Mouse (Mus musculus) limb, embryonic 10.5 days (tissue): ENCODE measurements around the gene Gpr137b. TPM values are rescaled to one million over a fixed set of nuclear protein-coding genes. Genes with fewer than 3 reads are reported as not detected.
A peak's percentile ranks its signal among the peaks of the same experiment; 100 is the strongest.
"Not testable (repeated sequence)": the region's sequence is repeated elsewhere in the genome, so short reads cannot be mapped to it uniquely, and the experiment has no call there.

Experiments used
- DNase-seq: peaks from one replicate; pipeline ENCODE4 v3.0.0-alpha.2; 2017; ENCODE audit warnings: low spot score
- H3K27ac ChIP-seq: fragments of 300-500 bp; sonication (generic); 2 replicates; pipeline ENCODE4 v1.5.1; 2016; ENCODE audit warnings: mild to moderate bottlenecking
- H3K27me3 ChIP-seq: fragments of 300-500 bp; sonication (generic); 2 replicates; pipeline ENCODE4 v1.6.1; 2016; ENCODE audit warnings: low read depth, mild to moderate bottlenecking; ENCODE audit not compliant: poor library complexity, severe bottlenecking
- H3K36me3 ChIP-seq: fragments of 300-500 bp; sonication (generic); 2 replicates; pipeline ENCODE4 v1.6.1; 2016; ENCODE audit warnings: mild to moderate bottlenecking, moderate library complexity
- H3K4me1 ChIP-seq: fragments of 300-500 bp; sonication (generic); 2 replicates; pipeline ENCODE4 v1.6.1; 2016
- H3K4me3 ChIP-seq: fragments of 300-500 bp; sonication (generic); 2 replicates; pipeline ENCODE4 v1.5.1; 2016; ENCODE audit warnings: mild to moderate bottlenecking, moderate library complexity
- H3K9me3 ChIP-seq: fragments of 300-500 bp; sonication (generic); replicated peaks from 2 replicates; pipeline ENCODE4 v1.6.1; 2016; ENCODE audit warnings: mild to moderate bottlenecking
- WGBS: fragments of 180-500 bp; shearing (Covaris S2); methylation state at CpG from one replicate; pipeline ENCODE4 v1.1.7; 2016; 5-methylcytosine and 5-hydroxymethylcytosine counted together
- polyA plus RNA-seq: library from polyadenylated mRNA; unstranded; fragments of >200 nt; fragmentation: Nextera tagmentation; extraction: Ambion mirVana; gene quantifications from 2 replicates; pipeline ENCODE4 v1.2.1, GENCODE M21; 2016

Gpr137b gene
- polyA plus RNA-seq, 1 experiment from 2014 or later, result 14.9 TPM

GRCm38 (mm10) chr13:13403366-13403765 lies 9.6 kb upstream of the Gpr137b start:
- not testable (repeated sequence) for H3K9me3 ChIP-seq, H3K4me1 ChIP-seq, H3K4me3 ChIP-seq, DNase-seq, H3K36me3 ChIP-seq, H3K27ac ChIP-seq, H3K27me3 ChIP-seq
- WGBS, result 93% methylated on average over 3 of the region's 3 CpGs

GRCm38 (mm10) chr13:13402818-13403217 lies 9.0 kb upstream of the Gpr137b start:
- not testable (repeated sequence) for DNase-seq, H3K27me3 ChIP-seq, H3K36me3 ChIP-seq, H3K4me3 ChIP-seq, H3K4me1 ChIP-seq, H3K9me3 ChIP-seq, H3K27ac ChIP-seq
- WGBS, result 64% methylated on average over 5 of the region's 5 CpGs

GRCm38 (mm10) chr13:13400851-13401250 lies 7.0 kb upstream of the Gpr137b start:
- H3K27ac ChIP-seq, H3K9me3 ChIP-seq, H3K27me3 ChIP-seq, H3K36me3 ChIP-seq, H3K4me1 ChIP-seq, DNase-seq, H3K4me3 ChIP-seq: not testable (repeated sequence)
- 86% methylated on average over 3 of the region's 3 CpGs for WGBS

GRCm38 (mm10) chr13:13394096-13394395 lies 232 bp upstream of the Gpr137b start:
- H3K27ac ChIP-seq, H3K4me1 ChIP-seq, H3K36me3 ChIP-seq, H3K9me3 ChIP-seq, H3K27me3 ChIP-seq: not testable (repeated sequence)
- under 1% methylated on average over 15 of the region's 15 CpGs for WGBS
- peak; percentile 67 for DNase-seq
- H3K4me3 ChIP-seq, result peak overlapping the region; percentile 47

- not testable (repeated sequence) for DNase-seq, H3K4me1 ChIP-seq, H3K36me3 ChIP-seq, H3K4me3 ChIP-seq, H3K27ac ChIP-seq, H3K9me3 ChIP-seq, H3K27me3 ChIP-seq
- WGBS, result no CpG with 5 or more reads among the region's 7 CpGs
These were observed 15.5 kb downstream of the Gpr137b start for GRCm38 (mm10) chr13:13378168-13378859.

GRCm38 (mm10) chr13:13377180-13377579 lies 16.6 kb downstream of the Gpr137b start:
- no peak for DNase-seq
- H3K36me3 ChIP-seq, result no peaks in the 10 kb centered on the region
- no peaks in the 10 kb centered on the region for H3K27me3 ChIP-seq
- no peaks in the 10 kb centered on the region for H3K4me1 ChIP-seq
- H3K4me3 ChIP-seq, result no peak overlapping the region
- 82% methylated on average over 5 of the region's 5 CpGs for WGBS
- H3K9me3 ChIP-seq, result no peaks in the 10 kb centered on the region
- no peak overlapping the region for H3K27ac ChIP-seq

GRCm38 (mm10) chr13:13373965-13374364 lies 19.8 kb downstream of the Gpr137b start:
- not testable (repeated sequence) for H3K36me3 ChIP-seq, H3K4me3 ChIP-seq, H3K9me3 ChIP-seq, H3K4me1 ChIP-seq, DNase-seq, H3K27ac ChIP-seq, H3K27me3 ChIP-seq
- 94% methylated on average over 6 of the region's 6 CpGs for WGBS

GRCm38 (mm10) chr13:13371436-13371835 lies 22.4 kb downstream of the Gpr137b start:
- not testable (repeated sequence) for H3K9me3 ChIP-seq, DNase-seq, H3K27ac ChIP-seq, H3K4me1 ChIP-seq, H3K36me3 ChIP-seq, H3K4me3 ChIP-seq, H3K27me3 ChIP-seq
- WGBS, result 92% methylated on average over 7 of the region's 7 CpGs

- peaks cover 26% of the 10 kb centered on the region for H3K36me3 ChIP-seq
These were observed 27.4 kb downstream of the Gpr137b start for GRCm38 (mm10) chr13:13366371-13366770.

GRCm38 (mm10) chr13:13363536-13363935 lies 30.3 kb downstream of the Gpr137b start:
- H3K27ac ChIP-seq, DNase-seq, H3K4me1 ChIP-seq, H3K9me3 ChIP-seq, H3K27me3 ChIP-seq, H3K4me3 ChIP-seq: not testable (repeated sequence)
- WGBS, result 91% methylated on average over 7 of the region's 7 CpGs
- H3K36me3 ChIP-seq, result peaks cover 31% of the 10 kb centered on the region

More at GRCm38 (mm10) chr13:13366371-13366770, 27.4 kb downstream of the Gpr137b start:
- WGBS, result 90% methylated on average over 2 of the region's 2 CpGs
- H3K27me3 ChIP-seq, H3K4me1 ChIP-seq, H3K9me3 ChIP-seq, DNase-seq, H3K27ac ChIP-seq, H3K4me3 ChIP-seq: not testable (repeated sequence)

GRCm38 (mm10) chr13:13362261-13362660 lies 31.6 kb downstream of the Gpr137b start:
- H3K4me1 ChIP-seq, DNase-seq, H3K27ac ChIP-seq, H3K27me3 ChIP-seq, H3K4me3 ChIP-seq, H3K9me3 ChIP-seq: not testable (repeated sequence)
- peaks cover 34% of the 10 kb centered on the region for H3K36me3 ChIP-seq
- WGBS, result 95% methylated on average over 6 of the region's 6 CpGs

GRCm38 (mm10) chr13:13360045-13360444 lies 33.8 kb downstream of the Gpr137b start:
- H3K4me1 ChIP-seq, result not testable (repeated sequence)

GRCm38 (mm10) chr13:13358602-13359001 lies 35.2 kb downstream of the Gpr137b start:
- peaks cover 17% of the 10 kb centered on the region for H3K36me3 ChIP-seq
- 90% methylated on average over 7 of the region's 7 CpGs for WGBS
- DNase-seq, H3K4me3 ChIP-seq, H3K27me3 ChIP-seq, H3K27ac ChIP-seq, H3K9me3 ChIP-seq, H3K4me1 ChIP-seq: not testable (repeated sequence)

More at GRCm38 (mm10) chr13:13360045-13360444, 33.8 kb downstream of the Gpr137b start:
- not testable (repeated sequence) for DNase-seq, H3K9me3 ChIP-seq, H3K4me3 ChIP-seq, H3K27me3 ChIP-seq, H3K27ac ChIP-seq
- H3K36me3 ChIP-seq, result peaks cover 28% of the 10 kb centered on the region
- WGBS, result 84% methylated on average over 4 of the region's 4 CpGs

- H3K4me1 ChIP-seq, H3K9me3 ChIP-seq, DNase-seq, H3K27me3 ChIP-seq, H3K27ac ChIP-seq, H3K4me3 ChIP-seq: not testable (repeated sequence)
- peaks cover 15% of the 10 kb centered on the region for H3K36me3 ChIP-seq
- 89% methylated on average over 8 of the region's 8 CpGs for WGBS
These were observed 35.7 kb downstream of the Gpr137b start for GRCm38 (mm10) chr13:13358097-13358496.
